9 mouse cellular contexts compared by ENCODE assay signal in genomic region chr4:109982681-109983265, GRCm38 (mm10). TPM values are rescaled to one million over a fixed set of nuclear protein-coding genes. Genes with fewer than 3 reads are reported as not detected.
DNase-seq lines count a peak whose midpoint lies in the region; ATAC-seq and TF ChIP-seq lines count a peak whose summit lies in the region.
"Had no signal": no experiment of that assay in that cellular context is flagged by ENCODE, and none has a peak within 500 bp of the region (broad histone marks: within the 10 kb centered on the region; RNA-seq: fewer than 3 reads in every experiment).

No protein-coding gene starts in this region.

- DNase-seq in heart, postnatal 25 days (ENCODE audit: low spot score) = no peak
- peak; percentile 59 for DNase-seq in brain, embryonic 14.5 days (ENCODE audit: low read depth)
- DNase-seq in hindbrain, embryonic 11.5 days (ENCODE audit: low spot score) = peak; percentile 53
- DNase-seq in urinary bladder, postnatal 10 days (ENCODE audit: low spot score) = no peak
- no peak for DNase-seq in c-Kit-positive CD71-positive TER-119-positive erythroid progenitor cells, embryonic 14.5 days (ENCODE audit: low spot score)
- no peak for DNase-seq in urinary bladder, postnatal 36 days (ENCODE audit: low spot score in 2 of 2)

- H3K27ac ChIP-seq in heart, embryonic 12.5 days (ENCODE audit: poor library complexity, severe bottlenecking) = no peak overlapping the region
- no peak overlapping the region for H3K27ac ChIP-seq in hindbrain, embryonic 11.5 days (ENCODE audit: low read depth, low read length)
- H3K27ac ChIP-seq in midbrain, embryonic 13.5 days = peak overlapping the region; percentile 72

- H3K4me2 ChIP-seq in heart, embryonic 12.5 days = peak overlapping the region; percentile 72
- H3K4me2 ChIP-seq in hindbrain, embryonic 11.5 days (replicated peaks; ENCODE audit: low read depth, low read length) = 0 out of 2 replicates have a peak overlapping the region, but pooled peaks have one; percentile 37
- H3K4me2 ChIP-seq in midbrain, embryonic 13.5 days (replicated peaks) = peak overlapping the region; percentile 61

- no peaks in the 10 kb centered on the region for H3K36me3 ChIP-seq in heart, embryonic 12.5 days
- no peaks in the 10 kb centered on the region for H3K36me3 ChIP-seq in hindbrain, embryonic 11.5 days (ENCODE audit: control insufficient read depth, insufficient read depth, low read length)
- no peaks in the 10 kb centered on the region for H3K36me3 ChIP-seq in midbrain, embryonic 13.5 days

- H3K4me1 ChIP-seq in heart, embryonic 12.5 days (replicated peaks) = peaks cover 44% of the 10 kb centered on the region
- H3K4me1 ChIP-seq in hindbrain, embryonic 11.5 days (replicated peaks; ENCODE audit: control insufficient read depth, insufficient read depth, low read length) = peaks cover 19% of the 10 kb centered on the region
- peaks cover 34% of the 10 kb centered on the region for H3K4me1 ChIP-seq in midbrain, embryonic 13.5 days (replicated peaks)

- 0 out of 2 replicates have a peak overlapping the region, but pooled peaks have one; percentile 47 for H3K9ac ChIP-seq in heart, embryonic 12.5 days
- H3K9ac ChIP-seq in hindbrain, embryonic 11.5 days (ENCODE audit: low read depth, low read length) = no peak overlapping the region
- H3K9ac ChIP-seq in midbrain, embryonic 13.5 days (replicated peaks) = peak overlapping the region; percentile 66

- H3K27me3 ChIP-seq in heart, embryonic 12.5 days (replicated peaks) = peaks cover 94% of the 10 kb centered on the region
- peaks cover 98% of the 10 kb centered on the region for H3K27me3 ChIP-seq in hindbrain, embryonic 11.5 days (ENCODE audit: control insufficient read depth, insufficient read depth, low read length)
- H3K27me3 ChIP-seq in midbrain, embryonic 13.5 days = peaks cover 99% of the 10 kb centered on the region
- H3K27me3 ChIP-seq: CH12.LX had no signal

- intact Hi-C loops in heart, postnatal 25 days (cut with DNase I) = no loop called here

- no peak for TF ChIP-seq POLR2A in brain, embryonic 14.5 days (IDR thresholded peaks at IDR 0.05; ENCODE audit: borderline replicate concordance, extremely low read depth, insufficient read depth, insufficient read length, poor library complexity, severe bottlenecking)

- no peak for TF ChIP-seq CTCF in brain, embryonic 14.5 days (IDR thresholded peaks at IDR 0.05; ENCODE audit: borderline replicate concordance, extremely low read depth, insufficient read depth, insufficient read length)

- H3K9me3 ChIP-seq in heart, embryonic 12.5 days (replicated peaks) = no peaks in the 10 kb centered on the region
- H3K9me3 ChIP-seq in hindbrain, embryonic 11.5 days (ENCODE audit: control insufficient read depth, low read length) = no peaks in the 10 kb centered on the region
- H3K9me3 ChIP-seq in midbrain, embryonic 13.5 days = no peaks in the 10 kb centered on the region

- peak overlapping the region; percentile 44 for H3K4me3 ChIP-seq in heart, embryonic 12.5 days
- no peak overlapping the region for H3K4me3 ChIP-seq in hindbrain, embryonic 11.5 days (ENCODE audit: low read depth, low read length)
- peak overlapping the region; percentile 45 for H3K4me3 ChIP-seq in midbrain, embryonic 13.5 days (replicated peaks)

- no peak for ATAC-seq in heart, embryonic 12.5 days (ENCODE audit: insufficient number of reproducible peaks, low FRiP score)
- ATAC-seq in hindbrain, embryonic 11.5 days (ENCODE audit: low FRiP score) = no peak
- ATAC-seq in midbrain, embryonic 13.5 days = no peak

- WGBS in heart, embryonic 12.5 days = 7% methylated on average over 30 of the region's 30 CpGs
- 2% methylated on average over 29 of the region's 30 CpGs for WGBS in hindbrain, embryonic 11.5 days
- WGBS in midbrain, embryonic 13.5 days = 2% methylated on average over 24 of the region's 30 CpGs

RNA-seq across cellular contexts. Expression of gene Dmrta2, which starts 4.9 kb away (rescaled TPM):
- polyA plus RNA-seq in heart, embryonic 12.5 days (2016; fragmentation: Nextera tagmentation; extraction: Ambion mirVana) = 0.13 TPM in 1 of 2 replicates, not detected in the other
- under 1 TPM in 1 of 2 experiments, not detected in 1; 0.10 TPM for total RNA-seq in heart, postnatal 25 days (2021)
- polyA plus RNA-seq in brain, embryonic 14.5 days (2012; rRNA removed) = 8.2 and 22.2 TPM in 2 replicates
- polyA plus RNA-seq in hindbrain, embryonic 11.5 days (2014; fragmentation: Nextera tagmentation; extraction: Ambion mirVana) = 0.08 and 0.14 TPM in 2 replicates
- 1.2 and 2.0 TPM in 2 replicates for polyA plus RNA-seq in midbrain, embryonic 13.5 days (2015; fragmentation: Nextera tagmentation; extraction: Ambion mirVana)

Comparison
In these comparisons a context has a peak if more than half of its experiments do, and no peak if none do; other contexts are left out.
1. DNase-seq: peak in brain, embryonic 14.5 days (single experiment) and hindbrain, embryonic 11.5 days (single experiment); none in heart, postnatal 25 days (single experiment), urinary bladder, postnatal 10 days (single experiment), c-Kit-positive CD71-positive TER-119-positive erythroid progenitor cells, embryonic 14.5 days (single experiment) and urinary bladder, postnatal 36 days (0 of 2).
2. Peak in every context shown above with its lines, with median percentiles within 50 percentile points of each other: H3K4me2 ChIP-seq.